Mouse (Mus musculus) cerebellum, adult 9-11 months (tissue): ENCODE data around the gene Cdhr5.

Experiments used
- DNase-seq: peaks from one replicate; pipeline ENCODE4 v3.0.0; 2022

Cdhr5 gene

DNA sequence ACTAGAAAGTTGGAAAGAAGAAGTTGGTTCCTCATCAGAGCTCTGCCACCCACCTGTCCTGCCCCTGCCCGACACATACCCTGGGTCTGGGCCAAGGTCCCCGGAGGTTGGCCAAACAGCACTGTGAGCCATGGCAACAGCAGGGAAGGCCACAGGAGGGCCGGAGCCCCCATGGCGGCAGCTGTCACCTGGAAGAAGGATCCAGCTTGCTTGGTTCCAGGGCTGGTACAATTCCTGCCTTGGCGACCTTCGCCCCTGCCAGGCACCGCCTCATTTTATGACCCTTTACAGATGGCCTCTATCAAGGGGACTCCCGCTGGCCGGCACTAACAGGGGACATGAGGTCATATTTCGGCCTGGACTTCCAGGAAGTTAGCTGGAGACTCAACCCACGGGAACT is at the start of gene Cdhr5:
Gene Cdhr5, minus strand, starts transcription at position 241 of the 400 bp plus-strand sequence.
- DNase-seq = no peak

DNA sequence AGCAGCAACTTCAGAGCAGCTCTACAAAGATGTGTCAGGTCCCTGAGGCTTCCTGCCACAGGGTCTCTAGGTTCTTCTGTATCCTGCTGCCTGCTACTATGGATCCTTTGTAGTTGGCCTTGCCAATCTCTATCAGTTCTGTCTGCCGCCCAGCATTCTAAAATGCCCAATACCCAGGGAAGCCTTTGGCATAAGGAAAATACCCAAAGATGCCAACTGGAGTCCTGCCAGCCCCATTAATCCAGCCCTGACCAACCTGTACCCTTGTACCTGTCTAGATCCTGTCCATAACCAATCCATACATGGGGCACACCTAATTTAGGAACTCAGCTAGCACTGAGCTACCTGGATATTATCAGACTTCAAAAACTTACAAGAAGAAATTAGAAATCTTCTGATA is 48.1 kb upstream of the Cdhr5 start:
- DNase-seq = peak; percentile 58

DNA sequence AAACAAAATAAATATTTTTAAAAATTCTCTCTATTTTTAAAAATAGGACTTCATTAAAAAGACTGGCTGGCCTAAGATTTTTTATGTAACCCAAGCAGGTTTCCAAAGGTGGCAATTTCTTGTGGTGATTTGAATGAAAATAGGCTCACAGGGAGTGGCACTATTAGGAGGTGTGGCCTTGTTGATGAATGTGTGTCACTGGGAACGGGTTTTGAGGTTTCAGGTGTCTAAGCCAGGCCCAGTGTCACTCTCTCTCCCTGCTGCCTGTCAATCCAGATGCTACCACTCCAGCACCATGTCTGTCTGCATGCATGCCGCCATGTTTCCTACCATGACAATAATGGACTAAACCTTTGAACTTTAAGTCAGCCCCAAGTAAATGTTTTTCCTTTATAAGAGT is 42.9 kb upstream of the Cdhr5 start:
- no peak for DNase-seq

DNA sequence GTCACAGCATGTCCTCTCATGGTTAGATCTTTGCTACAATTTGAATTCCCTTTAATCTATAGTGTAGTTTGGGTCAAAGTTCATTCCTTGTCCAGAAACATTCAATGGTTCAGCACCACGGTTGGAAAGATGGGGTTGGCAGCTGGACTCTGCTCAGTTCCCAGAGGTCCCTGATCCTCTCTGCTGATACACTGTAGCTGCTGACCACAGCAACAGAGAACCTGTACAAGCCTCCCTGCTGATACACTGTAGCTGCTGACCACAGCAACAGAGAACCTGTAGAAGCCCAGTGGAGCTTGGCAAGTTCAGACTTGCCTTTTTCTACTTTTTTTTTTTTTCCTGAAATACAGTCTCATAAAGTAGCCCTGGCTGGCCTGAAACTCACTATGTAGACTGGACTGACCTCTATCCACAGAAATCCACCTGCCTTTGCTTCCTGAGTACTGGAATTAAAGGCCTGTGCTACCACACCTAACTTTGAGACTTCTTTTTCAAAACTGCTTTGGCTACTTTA is 41.1 kb upstream of the Cdhr5 start:
- no peak for DNase-seq

DNA sequence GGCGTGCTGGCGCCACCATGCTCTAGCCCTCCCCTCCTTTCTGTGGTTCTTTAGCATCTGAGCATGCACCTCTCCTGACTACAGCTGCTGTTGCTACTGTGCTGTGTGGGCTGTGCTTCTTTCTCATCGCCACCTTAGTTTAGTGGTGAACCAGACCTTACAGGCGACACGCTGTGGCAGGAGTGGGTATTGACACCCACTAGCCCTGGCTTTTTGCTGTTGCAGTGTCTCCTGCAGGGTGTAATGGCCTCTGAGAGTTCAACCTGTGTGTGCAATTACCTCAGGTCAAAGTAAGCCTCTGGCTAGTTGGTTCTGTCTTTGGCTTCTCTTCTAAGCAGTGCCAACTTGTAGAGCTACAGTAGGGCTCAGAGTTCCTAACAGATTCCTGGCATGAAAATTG is 39.4 kb upstream of the Cdhr5 start:
- DNase-seq = no peak

DNA sequence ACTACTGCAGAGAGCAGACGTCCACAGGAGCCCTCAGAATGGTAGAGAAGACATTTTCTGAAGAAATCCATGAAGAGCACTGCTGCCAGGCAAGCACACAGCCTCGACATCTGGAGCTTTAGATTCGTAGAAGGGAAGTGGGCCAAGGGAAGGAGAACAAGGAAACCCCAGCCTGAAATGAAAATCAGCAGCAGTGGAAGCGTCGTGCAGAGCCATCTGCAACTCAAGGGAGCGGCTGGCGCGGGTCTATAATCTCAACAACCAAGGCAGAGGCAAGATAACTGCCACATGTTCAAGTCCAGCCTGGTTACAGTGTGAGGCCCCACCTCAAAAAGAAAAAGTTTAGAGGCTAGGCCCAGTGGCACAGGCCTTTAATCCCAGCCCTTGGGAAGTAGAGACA is 38.5 kb upstream of the Cdhr5 start:
- DNase-seq = no peak

DNA sequence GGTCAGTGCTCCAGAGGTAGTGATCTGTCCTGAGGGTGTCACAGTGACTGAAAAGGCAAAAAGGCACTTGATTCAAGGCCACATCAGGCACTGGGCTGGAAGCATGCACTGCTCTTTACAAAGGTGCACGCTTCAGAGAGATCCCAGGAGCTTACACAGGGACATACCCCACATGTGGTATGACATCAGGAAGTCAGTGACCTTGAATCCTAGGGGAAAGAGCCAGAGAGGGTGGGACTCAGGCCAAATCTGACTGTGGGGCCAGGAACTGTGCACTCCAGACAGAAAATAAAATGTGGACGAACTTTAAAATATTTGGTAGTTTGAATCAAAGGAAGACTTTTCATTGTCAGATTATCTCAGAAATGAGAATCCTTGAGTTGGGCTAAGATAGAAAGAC is 37.8 kb upstream of the Cdhr5 start:
- no peak for DNase-seq

DNA sequence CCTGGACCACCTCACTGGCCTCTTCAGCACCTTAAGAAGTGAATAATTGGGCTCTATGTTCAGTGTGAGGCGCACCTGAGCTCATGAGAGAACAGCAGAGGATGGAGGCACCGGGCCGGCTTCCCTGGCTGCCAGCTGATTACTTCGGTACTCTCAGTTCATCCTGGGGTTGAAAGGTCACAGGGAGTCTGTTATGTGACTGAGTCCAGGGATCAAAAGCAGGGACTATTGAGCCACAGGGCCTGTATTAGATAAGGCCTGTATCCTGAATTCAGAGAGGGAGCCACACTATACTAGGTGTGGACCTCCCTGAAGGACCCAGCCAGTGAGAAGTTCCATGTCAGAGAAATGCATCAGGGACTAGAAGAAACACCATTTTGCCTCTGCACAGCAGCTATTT is 28.0 kb upstream of the Cdhr5 start:
- DNase-seq = no peak

DNA sequence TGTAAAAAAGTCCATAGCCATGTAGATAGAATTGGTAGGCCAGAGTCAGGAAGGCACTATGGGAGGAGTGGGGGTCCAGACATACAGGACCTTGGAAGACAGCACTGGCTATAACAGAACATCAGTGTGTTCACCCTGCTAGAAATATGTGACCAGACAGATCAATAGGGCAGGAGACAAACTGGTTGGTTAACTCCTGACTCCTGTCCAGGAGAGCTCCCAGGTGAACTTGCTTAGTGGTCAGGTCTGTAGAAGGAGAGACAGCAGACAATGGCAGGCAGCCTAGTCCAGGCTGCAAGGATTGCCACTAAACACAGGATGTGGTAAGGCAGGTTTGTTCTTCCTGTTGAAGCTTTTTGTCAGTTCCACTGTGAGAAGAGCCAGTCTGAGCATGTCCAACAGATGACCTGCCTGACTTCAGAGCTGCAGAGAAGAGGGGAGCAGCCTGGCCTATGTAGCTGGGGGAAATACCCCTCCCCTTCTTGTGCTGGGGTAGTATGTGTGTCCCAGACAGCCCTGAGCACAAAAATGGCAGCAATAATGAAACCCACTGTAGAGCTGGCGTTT is 26.2 kb upstream of the Cdhr5 start:
- DNase-seq = no peak

DNA sequence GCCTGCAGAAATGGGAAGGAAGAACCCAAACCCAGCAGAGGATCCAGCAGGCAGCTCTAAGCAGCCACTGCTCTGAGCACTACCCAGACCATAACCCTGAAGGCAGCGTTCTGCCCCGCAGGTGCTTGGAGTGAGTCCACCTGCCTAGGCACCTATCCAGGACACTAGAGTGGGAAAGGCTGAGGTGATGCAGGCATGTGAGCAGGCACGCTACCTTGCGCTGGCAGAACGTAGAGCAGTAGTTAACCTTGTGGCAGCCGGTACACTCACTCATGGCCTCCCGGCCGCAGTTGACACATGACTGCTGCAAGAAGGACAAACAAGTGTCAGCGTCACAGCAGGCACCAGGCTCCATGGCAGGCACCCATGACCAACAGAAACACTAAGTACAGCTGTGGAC is 24.8 kb upstream of the Cdhr5 start:
- peak; percentile 78 for DNase-seq

DNA sequence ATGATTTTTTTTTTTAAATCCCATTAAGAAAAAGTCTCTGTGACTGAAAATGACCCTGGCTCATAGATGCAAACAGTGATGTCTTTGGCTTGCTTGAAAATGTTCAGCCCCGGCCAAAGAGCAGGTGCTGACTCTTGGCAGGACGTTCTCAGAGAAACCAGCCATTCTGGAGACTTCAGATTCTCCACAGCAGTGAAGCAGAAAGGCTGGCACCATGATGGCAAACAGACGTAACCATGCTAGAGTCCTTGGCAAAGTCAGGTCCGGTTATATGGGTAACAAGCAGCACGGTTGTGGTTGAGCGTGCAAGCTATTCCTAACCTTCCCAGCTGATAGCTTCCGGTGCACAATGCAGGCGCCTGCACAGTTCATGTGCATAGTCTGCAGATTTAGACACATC is 22.6 kb upstream of the Cdhr5 start:
- peak; percentile 91 for DNase-seq

DNA sequence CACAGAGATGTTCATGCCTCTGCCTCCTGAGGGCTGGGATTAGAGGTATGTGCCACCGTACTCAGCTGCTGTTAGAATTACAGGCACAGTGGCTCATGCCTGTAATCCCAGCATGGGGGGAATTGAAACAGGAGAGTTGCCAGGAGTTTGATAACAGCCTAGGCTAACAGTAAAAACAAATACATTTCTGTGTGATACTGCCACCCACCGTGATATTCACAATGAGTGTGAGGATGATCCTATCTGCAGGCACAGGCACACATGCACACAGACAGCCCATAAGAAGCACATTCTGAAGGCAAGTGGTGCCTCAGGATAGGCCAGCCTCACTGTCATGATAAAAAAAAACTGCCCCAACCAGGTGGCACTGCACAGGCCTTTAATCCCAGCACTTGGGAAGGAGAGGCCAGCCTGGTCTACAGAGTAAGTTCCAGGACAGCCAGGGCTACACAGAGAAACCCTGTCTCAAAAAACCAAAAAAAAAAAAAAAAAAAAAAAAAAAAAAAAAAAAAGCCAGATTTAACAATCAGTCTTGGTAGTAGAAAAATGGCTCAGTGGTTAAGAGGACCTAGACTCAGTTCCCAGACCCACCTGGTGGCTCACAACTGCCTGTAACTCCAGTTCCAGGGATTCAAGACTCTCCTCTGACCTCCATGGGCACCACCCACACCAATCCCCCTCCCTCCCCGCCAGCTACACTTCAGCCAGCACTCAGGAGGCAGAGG is 21.5 kb upstream of the Cdhr5 start:
- no peak for DNase-seq

DNA sequence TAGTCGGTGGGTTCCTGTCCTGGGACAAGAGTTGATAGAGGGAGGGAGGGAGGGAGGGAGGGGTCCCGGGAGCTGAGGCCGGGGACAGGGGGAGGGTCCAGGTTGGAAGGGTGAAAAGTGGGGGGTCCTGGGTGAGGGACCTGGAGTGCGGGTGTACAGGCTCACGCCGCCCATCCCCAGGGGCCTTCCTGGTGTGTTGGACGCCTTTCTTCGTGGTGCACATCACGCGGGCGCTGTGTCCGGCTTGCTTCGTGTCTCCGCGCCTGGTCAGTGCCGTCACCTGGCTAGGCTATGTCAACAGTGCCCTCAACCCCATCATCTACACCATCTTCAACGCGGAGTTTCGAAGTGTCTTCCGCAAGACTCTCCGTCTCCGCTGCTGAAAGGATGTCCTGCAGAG is 17.9 kb upstream of the Cdhr5 start:
- no peak for DNase-seq

DNA sequence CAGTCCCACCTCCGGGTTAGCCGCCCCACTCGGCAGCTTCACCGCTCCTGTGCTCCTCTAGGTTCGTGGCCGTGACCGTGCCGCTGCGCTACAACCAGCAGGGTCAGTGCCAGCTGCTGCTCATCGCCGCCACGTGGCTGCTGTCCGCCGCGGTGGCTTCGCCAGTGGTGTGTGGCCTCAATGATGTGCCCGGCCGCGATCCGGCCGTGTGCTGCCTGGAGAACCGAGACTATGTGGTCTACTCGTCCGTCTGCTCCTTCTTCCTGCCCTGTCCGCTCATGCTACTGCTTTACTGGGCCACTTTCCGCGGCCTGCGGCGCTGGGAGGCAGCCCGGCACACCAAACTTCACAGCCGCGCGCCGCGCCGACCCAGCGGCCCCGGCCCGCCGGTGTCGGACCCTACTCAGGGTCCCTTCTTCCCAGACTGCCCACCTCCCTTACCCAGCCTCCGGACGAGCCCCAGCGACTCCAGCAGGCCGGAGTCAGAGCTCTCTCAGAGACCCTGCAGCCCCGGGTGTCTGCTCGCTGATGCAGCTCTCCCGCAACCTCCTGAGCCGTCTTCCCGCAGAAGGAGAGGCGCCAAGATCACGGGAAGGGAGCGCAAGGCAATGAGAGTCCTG is 17.4 kb upstream of the Cdhr5 start:
- DNase-seq = no peak

DNA sequence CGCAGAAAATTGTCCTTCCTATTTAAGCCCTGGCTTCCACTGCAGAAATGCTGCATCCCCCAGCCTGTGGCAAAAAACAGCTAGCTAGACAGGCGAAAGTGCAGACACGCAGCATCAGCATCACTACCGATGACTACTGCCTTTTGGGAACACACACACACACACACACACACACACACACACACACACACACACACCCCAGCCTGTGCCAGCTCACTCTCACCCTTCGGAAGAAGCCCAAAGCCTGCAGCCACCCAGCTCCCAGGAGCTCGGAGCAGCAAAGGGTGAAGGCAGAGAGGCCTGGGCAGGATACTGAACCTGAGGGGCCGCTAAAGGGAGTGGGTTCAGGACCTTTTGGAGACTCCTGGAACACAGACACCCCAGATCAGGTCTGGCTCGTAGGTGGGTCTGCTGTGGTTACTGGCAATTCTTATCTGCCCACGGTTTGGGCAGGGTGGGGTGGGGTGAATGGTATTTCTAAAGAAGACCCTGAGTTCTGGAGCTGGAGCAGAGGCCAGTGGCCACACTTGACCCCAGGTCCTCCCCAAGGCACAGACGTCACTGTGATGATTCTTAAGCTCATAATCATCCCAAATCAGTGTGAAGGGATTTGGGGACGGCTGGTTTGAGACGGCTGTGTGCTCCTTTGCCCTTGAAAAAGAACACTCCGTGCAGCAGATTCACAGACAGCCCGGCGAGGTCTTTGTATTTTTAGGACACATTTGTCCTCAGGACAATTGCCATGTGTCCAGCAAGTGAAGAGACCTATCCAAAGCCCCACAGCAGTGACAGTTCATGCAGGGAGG is 16.2 kb upstream of the Cdhr5 start:
- DNase-seq = no peak

DNA sequence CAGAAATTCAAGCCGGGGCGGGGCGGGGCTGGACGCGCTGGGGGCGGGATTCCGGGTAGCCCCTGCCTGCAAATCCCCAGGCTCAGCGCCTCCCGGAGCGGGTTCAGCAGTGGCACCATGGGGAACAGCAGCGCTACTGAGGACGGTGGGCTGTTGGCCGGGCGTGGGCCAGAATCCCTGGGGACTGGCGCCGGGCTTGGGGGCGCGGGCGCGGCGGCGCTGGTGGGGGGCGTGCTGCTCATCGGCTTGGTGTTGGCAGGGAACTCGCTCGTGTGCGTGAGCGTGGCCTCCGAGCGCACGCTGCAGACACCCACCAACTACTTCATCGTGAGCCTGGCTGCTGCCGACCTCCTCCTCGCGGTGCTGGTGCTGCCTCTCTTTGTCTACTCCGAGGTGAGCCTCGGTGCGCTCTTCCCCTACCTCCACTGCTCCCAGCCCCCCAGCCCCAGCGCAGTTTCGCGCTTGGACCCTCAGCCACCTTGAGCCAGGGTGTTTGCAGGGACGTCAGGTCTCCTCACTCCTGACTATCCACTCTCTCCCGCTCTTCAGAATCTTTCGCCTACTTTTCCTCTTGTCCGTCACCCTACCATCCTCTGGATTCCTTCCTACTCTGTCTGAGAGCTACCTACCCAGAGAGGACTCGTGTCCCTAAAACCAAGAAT is 15.5 kb upstream of the Cdhr5 start, which contains the start of gene Drd4:
Gene Drd4, plus strand, starts transcription at position 86 of the 662 bp plus-strand sequence.
- DNase-seq = no peak

DNA sequence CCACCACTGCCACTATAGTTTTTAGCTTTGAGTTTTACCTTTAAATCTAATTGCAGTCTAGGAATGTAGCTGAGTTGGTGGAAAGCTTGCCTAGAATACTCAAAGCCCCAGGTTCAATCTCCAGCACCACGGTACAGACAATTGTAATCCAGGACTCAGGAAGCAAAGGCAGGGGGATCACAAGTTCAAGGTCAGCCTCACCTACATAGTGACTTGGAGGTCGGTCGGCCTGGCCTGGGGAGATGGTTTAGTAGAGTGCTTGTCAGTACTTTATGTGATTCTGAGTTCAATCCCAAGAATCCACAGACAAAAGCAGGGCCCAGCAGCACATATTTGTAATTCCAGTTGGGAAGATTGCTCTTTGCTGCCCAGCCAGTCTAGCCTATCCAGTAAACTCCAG is 11.5 kb upstream of the Cdhr5 start:
- DNase-seq = no peak

DNA sequence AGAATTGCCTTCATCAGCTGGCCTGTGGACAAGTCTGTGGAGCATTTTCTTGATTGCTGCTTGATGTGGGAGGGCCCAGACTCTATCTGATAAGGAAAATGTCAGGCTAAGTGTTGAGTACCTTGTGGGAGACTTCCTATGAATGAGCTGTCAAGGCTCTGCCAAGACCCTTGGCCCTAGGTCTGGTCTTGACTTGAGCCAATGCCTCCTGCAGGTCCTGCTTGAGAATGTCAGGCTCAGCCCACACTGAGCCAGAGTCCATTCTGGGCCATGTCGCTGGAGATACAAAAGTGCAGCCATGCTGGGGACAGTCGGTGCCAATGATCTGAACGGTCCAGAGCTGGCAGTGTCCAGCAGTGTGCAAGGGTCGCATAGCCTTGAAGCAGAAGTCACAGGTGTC is 6.2 kb upstream of the Cdhr5 start:
- DNase-seq = no peak

DNA sequence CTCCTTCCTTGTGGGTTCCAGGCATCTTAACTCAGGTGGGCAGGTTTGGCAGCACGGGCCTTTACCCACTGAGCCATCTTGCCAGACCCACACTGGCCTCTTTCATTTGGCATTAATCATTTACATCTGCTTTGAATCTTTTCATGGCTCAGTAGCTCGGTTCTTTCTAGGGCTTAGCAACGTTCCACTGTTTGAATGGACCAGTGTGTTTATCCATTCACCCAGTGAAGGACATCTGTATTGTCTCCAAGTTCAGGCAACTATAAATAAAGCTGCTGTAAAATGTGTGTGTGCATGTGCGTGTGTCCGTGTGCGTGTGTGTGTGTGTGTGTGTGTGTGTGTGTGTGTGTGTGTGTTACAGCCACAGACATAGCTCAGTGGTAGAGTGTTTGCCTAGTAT is 4.9 kb upstream of the Cdhr5 start:
- DNase-seq = no peak

DNA sequence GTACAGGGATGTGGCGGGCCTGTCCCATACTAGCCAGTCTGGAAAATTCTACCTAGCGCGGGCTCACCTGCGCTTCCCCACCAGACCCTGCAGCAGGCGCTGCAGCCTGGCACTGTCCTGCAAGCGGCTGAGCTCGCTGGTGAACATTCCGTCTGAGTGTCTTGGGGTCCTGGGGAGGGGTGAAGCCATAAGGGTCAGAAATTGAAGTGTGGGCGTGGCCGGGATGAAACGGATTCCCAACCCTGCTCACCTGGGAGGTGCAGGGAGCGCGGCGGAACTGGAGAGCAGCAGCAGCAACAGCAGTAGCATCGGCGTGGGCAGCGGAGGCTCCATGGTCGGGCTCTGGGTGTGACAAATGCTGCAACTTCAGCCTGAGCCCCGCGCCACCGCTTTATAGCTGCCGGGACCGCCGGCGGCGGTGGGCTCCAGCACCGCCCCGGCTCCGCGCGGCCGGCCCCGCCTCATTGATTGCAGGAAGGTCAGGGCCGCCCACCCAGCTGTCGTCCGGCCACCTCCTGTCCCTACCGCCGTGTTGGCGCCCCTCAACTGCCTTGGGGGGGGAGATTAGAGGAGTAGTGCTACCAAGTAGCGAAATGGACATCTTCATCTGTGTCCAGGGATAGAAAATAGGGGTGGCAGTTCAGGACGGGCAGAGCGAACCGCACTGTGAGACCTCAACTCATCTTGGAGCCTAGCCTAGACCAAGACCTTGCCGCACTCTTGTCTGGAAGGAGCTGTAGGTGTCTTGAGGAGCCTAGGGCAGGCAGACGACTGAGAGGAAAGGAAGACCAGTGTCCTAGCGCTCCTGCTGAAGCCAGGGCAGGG is 2.4 kb upstream of the Cdhr5 start, which contains the start of gene Sct:
Gene Sct, minus strand, starts transcription at position 368 of the 825 bp plus-strand sequence.
- peak; percentile 66 for DNase-seq
